Mouse (Mus musculus) thymus, adult 2 months (tissue): ENCODE measurements around the gene Gm45140.

Experiments
- CTCF ChIP-seq: fragments of 200-500 bp; IDR thresholded peaks from 2 replicates; pipeline ENCODE4 v1.5.1; 2012; ENCODE audit warnings: mild to moderate bottlenecking, control low read depth, low read length, moderate library complexity, borderline replicate concordance; ENCODE audit not compliant: control insufficient read depth, poor library complexity, insufficient read depth; ENCODE audit errors: extremely low read depth
- POLR2A ChIP-seq: fragments of 200-500 bp; IDR thresholded peaks from 2 replicates; pipeline ENCODE4 v1.6.1; 2012; ENCODE audit warnings: mild to moderate bottlenecking, low read length, control low read depth, moderate library complexity; ENCODE audit not compliant: control insufficient read depth, poor library complexity, insufficient read depth; ENCODE audit errors: extremely low read depth

DNA sequence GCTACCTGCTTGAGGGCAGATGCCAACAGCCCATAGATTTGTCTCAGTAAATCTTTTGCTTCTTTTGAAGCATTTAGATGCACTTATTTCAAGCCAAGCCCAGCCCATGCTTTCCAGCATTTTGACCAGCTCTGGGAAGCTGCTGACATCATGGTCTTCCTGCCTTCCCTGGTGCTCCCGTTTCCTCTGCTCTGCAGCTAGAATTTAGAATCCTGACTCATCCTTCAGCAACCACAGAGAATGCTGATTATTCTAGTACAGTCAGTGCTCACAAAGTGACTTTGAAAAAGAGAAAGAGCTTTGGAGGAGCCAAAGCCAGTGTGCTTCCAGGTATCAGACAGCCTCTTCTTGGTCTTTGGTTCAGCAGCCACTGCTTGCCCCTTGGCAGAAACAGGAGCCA lies 21.5 kb upstream of the Gm45140 start:
- TF ChIP-seq POLR2A (no peak), CTCF (no peak)
